Mouse (Mus musculus) naive thymus-derived CD4-positive, alpha-beta T cell, adult 2 months (primary cell): ENCODE measurements around the gene Adm.
"Not testable (repeated sequence)": the region's sequence is repeated elsewhere in the genome, so short reads cannot be mapped to it uniquely, and the experiment has no call there.

ENCODE experiments used
- DNase-seq: peaks from one replicate; pipeline ENCODE4 v3.0.0-alpha.2; 2011; ENCODE audit warnings: low read depth

Gene Adm

GRCm38 (mm10) chr7:110627486-110628272, at the start of gene Adm:
TSS of gene Adm (plus strand) at chr7:110627661.
- peak; percentile 73 for DNase-seq

- DNase-seq, result no peak
Measured at GRCm38 (mm10) chr7:110583705-110584104, 43.8 kb upstream of the Adm start.

GRCm38 (mm10) chr7:110584159-110584558, 43.3 kb upstream of the Adm start:
- no peak for DNase-seq

- DNase-seq, result no peak
Measured at GRCm38 (mm10) chr7:110585250-110585649, 42.2 kb upstream of the Adm start.

- DNase-seq, result no peak
Measured at GRCm38 (mm10) chr7:110587721-110588120, 39.7 kb upstream of the Adm start.

GRCm38 (mm10) chr7:110593991-110594390, 33.5 kb upstream of the Adm start:
- not testable (repeated sequence) for DNase-seq

- no peak for DNase-seq
Measured at GRCm38 (mm10) chr7:110597141-110597540, 30.3 kb upstream of the Adm start.

- DNase-seq, result no peak
Measured at GRCm38 (mm10) chr7:110605476-110605875, 22.0 kb upstream of the Adm start.

GRCm38 (mm10) chr7:110606906-110607305, 20.6 kb upstream of the Adm start:
- DNase-seq, result no peak

- DNase-seq, result peak; percentile 47
Measured at GRCm38 (mm10) chr7:110613381-110614132, 13.9 kb upstream of the Adm start.

GRCm38 (mm10) chr7:110614133-110615063, 13.1 kb upstream of the Adm start, which contains the start of gene Sbf2:
TSS of gene Sbf2 (minus strand) at chr7:110614922.
- peak; percentile 83 for DNase-seq

- DNase-seq, result peak; percentile 42
Measured at GRCm38 (mm10) chr7:110615151-110615631, 12.3 kb upstream of the Adm start.

GRCm38 (mm10) chr7:110615792-110616191, 11.7 kb upstream of the Adm start:
- no peak for DNase-seq

- no peak for DNase-seq
Measured at GRCm38 (mm10) chr7:110619086-110619611, 8.3 kb upstream of the Adm start.

GRCm38 (mm10) chr7:110624067-110624466, 3.4 kb upstream of the Adm start:
- DNase-seq, result no peak

- DNase-seq, result peak; percentile 49
Measured at GRCm38 (mm10) chr7:110624961-110625360, 2.5 kb upstream of the Adm start.

- no peak for DNase-seq
Measured at GRCm38 (mm10) chr7:110625489-110625888, 2.0 kb upstream of the Adm start.

GRCm38 (mm10) chr7:110626186-110627098, 1.0 kb upstream of the Adm start:
- DNase-seq, result no peak

- peak; percentile 41 for DNase-seq
Measured at GRCm38 (mm10) chr7:110627099-110627482, 370 bp upstream of the Adm start.

- no peak for DNase-seq
Measured at GRCm38 (mm10) chr7:110628273-110628600, 776 bp downstream of the Adm start.
